Mouse (Mus musculus): ENCODE results near the gene Galm. TPM values are rescaled to one million over a fixed set of nuclear protein-coding genes. Genes with fewer than 3 reads are reported as not detected.

The Galm gene
- polyA plus RNA-seq (2014; fragmentation: Illumina TruSeq; extraction: RNeasy Lipid Tissue Mini Kit (QIAGEN cat#74804); ENCODE audit: insufficient read depth, low read depth, low replicate concordance), result 6.1 TPM

GRCm38 (mm10) chr17:80127331-80128251 lies at the start of gene Galm:
TSS of gene Galm (plus strand) at chr17:80127471.

GRCm38 (mm10) chr17:80206671-80207581 lies 79.7 kb downstream of the Galm start, which contains the start of the genes Srsf7 and Ttc39d:
TSS of gene Srsf7 (minus strand) at chr17:80207307.
TSS of gene Ttc39d (plus strand) at chr17:80207460.

GRCm38 (mm10) chr17:80224326-80225116 lies 97.2 kb downstream of the Galm start, which contains the start of gene Gemin6:
TSS of gene Gemin6 (plus strand) at chr17:80224441.

Other genes starting within 250 kb of the Galm start
- gene Atl2, start 231.3 kb upstream of the Galm start, polyA plus RNA-seq (2014; fragmentation: Illumina TruSeq; extraction: RNeasy Lipid Tissue Mini Kit (QIAGEN cat#74804); ENCODE audit: insufficient read depth, low read depth, low replicate concordance), result 19.9 TPM
- 20.1 TPM for gene Hnrnpll, start 65.1 kb upstream of the Galm start, polyA plus RNA-seq (2014; fragmentation: Illumina TruSeq; extraction: RNeasy Lipid Tissue Mini Kit (QIAGEN cat#74804); ENCODE audit: insufficient read depth, low read depth, low replicate concordance)
- gene Srsf7, start 79.8 kb downstream of the Galm start, polyA plus RNA-seq (2014; fragmentation: Illumina TruSeq; extraction: RNeasy Lipid Tissue Mini Kit (QIAGEN cat#74804); ENCODE audit: insufficient read depth, low read depth, low replicate concordance), result 90.7 TPM
- 0.19 TPM for gene Ttc39d, start 80.0 kb downstream of the Galm start, polyA plus RNA-seq (2014; fragmentation: Illumina TruSeq; extraction: RNeasy Lipid Tissue Mini Kit (QIAGEN cat#74804); ENCODE audit: insufficient read depth, low read depth, low replicate concordance)
- 6.1 TPM for gene Gemin6, start 97.0 kb downstream of the Galm start, polyA plus RNA-seq (2014; fragmentation: Illumina TruSeq; extraction: RNeasy Lipid Tissue Mini Kit (QIAGEN cat#74804); ENCODE audit: insufficient read depth, low read depth, low replicate concordance)
- gene Morn2, start 162.7 kb downstream of the Galm start, polyA plus RNA-seq (2014; fragmentation: Illumina TruSeq; extraction: RNeasy Lipid Tissue Mini Kit (QIAGEN cat#74804); ENCODE audit: insufficient read depth, low read depth, low replicate concordance), result 22.3 TPM
- gene Dhx57, start 163.0 kb downstream of the Galm start, polyA plus RNA-seq (2014; fragmentation: Illumina TruSeq; extraction: RNeasy Lipid Tissue Mini Kit (QIAGEN cat#74804); ENCODE audit: insufficient read depth, low read depth, low replicate concordance), result 6.2 TPM
- 0.27 TPM for gene Arhgef33, start 179.9 kb downstream of the Galm start, polyA plus RNA-seq (2014; fragmentation: Illumina TruSeq; extraction: RNeasy Lipid Tissue Mini Kit (QIAGEN cat#74804); ENCODE audit: insufficient read depth, low read depth, low replicate concordance)
- not detected for gene Gm10190, start 246.1 kb downstream of the Galm start, polyA plus RNA-seq (2014; fragmentation: Illumina TruSeq; extraction: RNeasy Lipid Tissue Mini Kit (QIAGEN cat#74804); ENCODE audit: insufficient read depth, low read depth, low replicate concordance)

Data from lung, adult 10 weeks (tissue).